Mouse (Mus musculus): Measurements from ENCODE around the gene C130050O18Rik.
"Not testable (repeated sequence)": the region's sequence is repeated elsewhere in the genome, so short reads cannot be mapped to it uniquely, and the experiment has no call there.

C130050O18Rik gene

DNA sequence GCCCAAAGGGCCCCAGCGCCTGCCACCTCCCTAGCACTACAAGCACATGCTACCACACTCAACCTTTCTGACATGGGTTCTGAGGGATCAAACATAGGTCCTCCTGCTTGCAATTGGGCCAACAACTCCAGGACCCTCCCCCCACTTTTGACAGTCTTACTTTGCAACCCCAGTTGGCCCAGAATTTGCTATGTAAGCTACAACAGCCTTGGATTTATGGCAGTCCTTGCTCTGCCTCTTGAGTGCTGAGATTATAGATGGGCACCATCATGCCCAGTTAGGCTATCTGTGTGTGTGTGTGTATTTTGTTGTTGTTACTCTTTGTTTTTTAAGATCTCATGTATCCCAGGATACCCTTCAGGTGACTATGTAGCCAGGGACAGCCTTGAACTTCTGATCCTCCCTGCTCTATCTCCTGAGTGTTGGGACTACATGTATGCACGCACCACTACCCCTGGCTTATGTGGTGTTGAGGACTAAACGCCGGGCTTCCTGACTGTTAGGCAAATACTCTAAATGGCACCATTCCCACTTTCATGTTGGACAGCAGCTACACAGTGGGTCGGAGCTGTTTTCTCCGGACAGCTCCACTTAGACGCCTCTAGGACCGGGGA, 25.2 kb upstream of the C130050O18Rik start:
- no peak for DNase-seq (ENCODE audit: low read depth)

DNA sequence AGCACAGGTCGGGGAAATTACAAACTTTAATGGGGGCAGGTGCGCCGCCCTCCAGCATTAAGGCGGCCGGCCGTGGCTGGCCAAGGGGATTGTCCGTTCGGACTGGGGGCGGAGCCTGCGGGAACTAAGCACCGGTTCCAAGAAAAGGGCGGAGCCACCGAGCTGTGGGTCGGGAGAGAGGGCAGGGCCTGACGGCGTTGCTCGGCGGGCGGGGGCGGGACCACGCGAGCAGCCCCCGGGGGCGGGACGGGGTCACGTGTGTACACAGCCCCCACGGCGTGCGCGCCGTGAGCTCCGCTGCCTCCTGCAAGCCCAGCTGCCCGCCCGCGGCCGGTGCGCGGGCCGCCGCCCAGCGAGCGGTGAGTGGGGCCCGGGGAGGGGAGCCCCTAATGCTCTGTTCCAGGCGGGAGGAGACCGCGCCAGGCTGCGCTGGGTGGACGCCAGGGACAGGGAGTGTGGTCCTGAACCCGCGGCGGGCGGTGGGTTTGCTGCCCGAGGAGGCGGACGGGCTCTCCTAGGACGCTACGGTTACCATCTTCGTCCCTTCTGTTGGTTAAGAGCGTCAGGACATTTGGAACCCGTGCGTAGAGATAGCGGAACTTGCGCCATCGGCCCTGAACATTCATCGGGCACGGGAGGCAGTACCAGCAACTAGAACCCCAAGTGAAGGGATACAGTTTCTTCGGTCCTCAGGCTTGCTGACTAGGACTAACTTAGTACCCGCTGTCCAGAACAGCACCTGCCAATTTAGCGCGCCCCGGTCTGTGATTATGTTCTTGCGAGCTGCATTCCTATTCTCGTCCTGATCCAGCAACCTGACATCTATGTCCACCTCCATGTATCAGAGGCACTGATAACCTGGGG, 24.5 kb upstream of the C130050O18Rik start:
- DNase-seq (ENCODE audit: low read depth) = peak; percentile 97

DNA sequence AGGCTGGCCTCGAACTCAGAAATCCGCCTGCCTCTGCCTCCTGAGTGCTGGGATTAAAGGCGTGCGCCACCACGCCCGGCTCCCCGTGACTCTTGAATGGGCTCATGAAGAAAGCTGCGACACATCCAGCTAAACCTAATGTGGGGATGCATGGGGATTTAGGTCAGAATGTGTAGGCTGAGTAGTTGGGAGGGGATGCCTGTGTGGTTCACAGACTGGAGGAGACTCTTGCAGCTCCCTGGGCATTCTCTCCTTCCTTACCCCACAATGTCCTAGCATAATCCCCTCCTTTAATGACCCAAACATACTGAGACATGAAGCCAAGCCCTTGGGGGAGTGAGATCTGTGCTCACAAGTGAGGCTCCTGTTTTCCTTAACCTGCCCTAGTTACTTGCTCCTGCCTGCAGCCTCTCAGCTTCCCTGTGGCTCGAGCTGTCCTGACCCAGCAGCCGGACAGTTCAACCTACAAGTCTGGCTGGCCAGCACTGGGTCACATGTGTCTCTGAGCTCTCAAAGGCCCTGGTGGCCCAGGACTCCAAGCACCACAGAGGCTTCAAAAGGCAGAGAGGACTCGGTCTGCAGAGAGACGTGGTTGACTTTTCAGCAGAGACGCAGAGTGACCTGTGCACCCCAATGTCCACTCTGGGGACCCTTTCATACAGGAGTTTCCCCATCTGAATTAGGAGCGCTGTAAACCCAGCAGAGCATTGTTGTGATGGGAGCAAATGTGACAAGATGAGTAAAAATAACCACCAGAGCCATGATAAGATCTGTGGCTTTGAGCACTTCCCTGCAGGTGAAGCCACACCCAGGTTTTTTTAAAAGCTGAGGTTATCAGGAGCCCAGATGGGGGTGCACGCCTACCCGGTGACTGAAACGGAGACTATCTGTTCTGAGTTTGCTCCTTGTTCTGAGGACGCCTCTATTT, 23.2 kb upstream of the C130050O18Rik start:
- DNase-seq (ENCODE audit: low read depth) = no peak

DNA sequence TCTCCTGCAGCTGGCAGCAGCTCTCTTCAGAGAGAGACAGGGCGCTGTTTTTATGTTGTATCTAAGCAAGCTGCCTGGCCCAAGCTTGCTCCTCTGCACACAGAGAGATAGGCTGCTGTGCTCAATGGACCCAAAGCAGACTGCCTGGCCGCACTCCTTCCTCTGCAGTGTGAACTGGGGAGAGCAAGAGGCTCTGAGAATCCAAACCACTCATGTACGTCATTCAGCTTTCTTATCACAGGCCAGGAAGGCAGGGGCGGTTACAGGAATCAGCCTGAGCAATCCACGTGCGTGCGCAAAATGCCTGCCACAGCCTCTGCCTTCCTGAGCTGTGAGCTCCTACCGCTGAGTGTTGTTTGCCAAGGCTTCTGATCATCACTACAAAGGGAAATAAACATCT, 22.3 kb upstream of the C130050O18Rik start:
- peak; percentile 12 for DNase-seq (ENCODE audit: low read depth)

DNA sequence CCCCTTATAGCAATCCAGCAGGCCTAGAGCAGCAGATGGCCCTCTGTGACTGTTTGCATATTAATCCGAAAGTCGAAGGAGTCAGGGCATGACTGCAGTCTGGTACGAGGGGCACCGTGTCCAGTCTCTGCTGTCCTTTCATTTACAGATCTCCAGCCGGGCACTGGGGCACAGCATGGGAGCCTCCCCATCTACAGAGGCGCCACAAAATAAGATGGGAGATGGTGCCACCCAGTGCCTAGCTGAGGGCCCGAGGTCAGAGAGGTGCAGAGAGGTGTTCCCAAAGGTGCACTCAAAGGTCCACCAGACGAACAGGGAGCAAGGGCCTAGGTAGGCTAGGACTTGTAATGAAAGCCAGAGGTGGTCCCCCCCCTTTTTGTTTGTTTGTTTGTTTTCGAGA, 21.8 kb upstream of the C130050O18Rik start:
- no peak for DNase-seq (ENCODE audit: low read depth)

DNA sequence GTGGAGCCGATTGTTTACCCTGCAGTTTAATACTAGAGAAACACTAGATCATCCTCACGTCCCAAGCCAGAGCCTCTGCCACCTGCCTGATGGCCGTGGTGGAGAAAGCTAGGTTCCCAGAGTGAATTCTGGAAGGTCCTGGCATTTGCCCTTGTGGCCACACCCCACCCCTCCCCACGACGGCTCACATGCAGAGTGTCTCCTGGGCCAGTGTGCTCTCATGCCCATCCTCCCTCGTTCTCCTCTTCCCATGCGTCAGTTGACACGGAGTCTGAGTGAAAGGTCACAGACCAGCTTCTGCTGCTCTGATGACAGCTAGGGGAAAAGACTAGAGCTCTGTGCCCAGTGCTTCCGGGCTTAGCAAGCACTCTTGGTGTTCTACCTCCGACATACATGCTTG, 20.5 kb upstream of the C130050O18Rik start:
- no peak for DNase-seq (ENCODE audit: low read depth)

DNA sequence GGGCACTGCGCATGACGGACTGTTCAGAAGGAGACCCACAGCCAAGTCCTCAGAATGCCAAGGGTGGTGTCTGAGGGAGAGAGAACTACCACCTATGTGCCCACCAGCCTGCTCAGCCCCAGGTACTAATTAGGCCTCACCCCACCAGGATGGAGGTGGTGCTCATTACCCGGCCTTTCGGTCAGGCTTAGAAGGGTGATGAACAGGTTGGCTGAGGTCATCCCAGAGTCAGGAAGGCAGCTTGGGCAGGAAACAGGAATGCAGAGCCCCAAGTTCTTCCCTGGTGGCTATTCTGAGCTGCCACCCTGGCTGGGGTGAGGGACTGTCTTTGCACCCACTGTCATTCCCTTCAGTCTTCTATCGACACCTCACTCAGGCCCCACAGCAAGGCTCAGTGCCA, 19.0 kb upstream of the C130050O18Rik start:
- DNase-seq (ENCODE audit: low read depth) = no peak

DNA sequence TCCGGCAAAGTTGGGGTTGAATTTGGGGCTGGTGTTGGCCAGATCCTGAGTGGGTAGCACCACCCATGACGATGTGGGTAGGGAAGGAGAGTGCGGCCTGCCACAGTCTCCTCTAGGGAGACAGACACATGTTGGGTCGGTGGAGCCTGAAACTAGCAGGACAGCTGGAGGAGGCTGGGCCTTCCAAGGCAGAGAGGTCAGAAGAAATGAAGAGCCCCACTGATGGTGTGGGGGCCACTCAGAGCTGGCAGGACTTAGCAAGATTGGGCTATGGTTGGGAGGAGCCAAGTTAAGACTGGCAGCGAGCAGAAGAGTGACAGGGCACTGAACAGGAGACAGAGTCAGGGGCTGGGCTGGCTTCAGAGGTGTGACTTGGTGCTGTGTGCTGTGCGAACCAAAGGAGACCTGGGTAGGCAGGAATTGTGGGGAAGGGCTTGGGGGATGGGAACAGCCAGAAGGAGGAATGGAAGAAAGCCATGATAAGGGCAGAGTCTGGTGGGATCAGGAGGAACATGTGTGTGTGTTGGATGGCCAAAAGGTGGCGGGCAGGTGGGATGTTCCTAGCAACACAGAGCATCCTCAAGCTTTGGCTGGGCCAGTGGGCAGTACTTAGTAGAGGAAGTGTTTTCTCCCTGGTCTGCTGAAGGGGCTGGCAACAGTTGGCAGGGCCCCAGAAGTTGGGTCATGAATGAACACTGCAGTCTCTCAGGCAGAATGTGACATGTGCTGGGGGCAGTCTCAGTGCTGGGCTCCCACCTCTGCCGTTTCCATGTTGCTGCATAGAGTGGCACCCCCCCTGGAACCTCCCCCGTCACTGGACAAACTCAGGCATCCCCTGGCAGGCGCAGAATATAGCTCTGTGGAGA, 17.5 kb upstream of the C130050O18Rik start:
- DNase-seq (ENCODE audit: low read depth) = no peak

DNA sequence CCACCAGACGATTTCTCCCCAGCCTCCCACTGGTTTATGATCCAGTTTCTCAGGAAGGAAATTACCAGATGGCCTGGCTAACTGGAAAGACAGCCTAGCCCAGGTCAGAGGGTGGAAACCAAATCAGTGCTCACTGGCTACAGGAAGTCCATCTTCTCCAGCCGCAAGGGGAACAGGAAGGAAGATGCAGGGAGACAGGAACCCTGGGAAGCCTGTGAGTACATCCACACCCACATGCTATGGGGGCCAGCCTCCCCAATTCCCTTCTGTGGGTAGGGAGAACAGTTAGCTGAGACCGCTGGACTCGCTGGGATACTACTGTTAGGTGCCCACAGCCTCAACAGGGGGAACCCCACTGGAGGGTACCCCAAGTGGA, 16.9 kb upstream of the C130050O18Rik start:
- DNase-seq (ENCODE audit: low read depth) = no peak

DNA sequence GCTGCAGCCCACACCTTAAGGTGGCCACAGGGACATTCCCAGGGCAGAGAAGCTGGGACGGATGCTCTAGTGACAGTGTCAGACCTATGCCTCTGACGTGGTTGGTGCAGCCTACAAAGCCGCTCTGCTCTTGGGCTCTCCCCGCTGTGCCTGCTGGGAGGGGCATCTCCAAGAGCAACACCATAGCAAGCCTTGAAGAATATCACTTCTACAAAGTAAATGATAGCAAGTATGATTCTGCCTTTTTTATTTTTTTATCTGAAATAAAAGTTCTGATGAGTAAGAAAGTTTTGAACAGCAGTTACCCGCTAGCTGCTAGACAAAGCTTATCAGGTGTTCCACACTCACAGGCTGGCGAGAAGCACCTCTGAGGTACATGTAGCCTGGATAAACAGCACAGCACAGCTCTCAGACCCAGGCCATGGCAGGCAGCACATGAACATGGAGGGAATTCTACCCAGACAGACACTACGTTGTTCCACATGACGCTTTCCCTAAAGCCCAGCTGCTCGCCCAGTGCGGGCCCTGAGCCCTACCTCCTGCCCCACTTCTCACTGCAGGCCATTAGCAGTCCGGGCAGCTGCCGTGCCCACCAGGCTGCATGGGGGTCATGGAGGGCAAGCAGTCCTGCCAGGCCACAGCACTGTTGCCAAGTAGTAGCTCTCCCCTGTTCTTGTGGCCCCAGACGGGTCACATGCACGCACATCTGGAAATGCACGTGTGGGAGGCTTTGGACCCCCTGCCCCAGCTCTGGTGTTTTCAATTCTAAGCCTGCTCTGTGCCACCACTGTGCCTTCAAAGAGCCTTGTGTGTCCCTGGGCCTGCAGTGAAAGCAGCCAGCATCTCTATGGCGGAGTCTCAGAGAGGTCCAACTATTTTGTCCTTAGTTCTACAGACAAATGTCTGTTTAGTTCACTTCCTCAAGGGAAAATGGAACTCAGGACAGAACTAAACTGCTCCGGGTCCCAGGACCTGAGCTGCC, 16.1 kb upstream of the C130050O18Rik start:
- DNase-seq (ENCODE audit: low read depth) = no peak

DNA sequence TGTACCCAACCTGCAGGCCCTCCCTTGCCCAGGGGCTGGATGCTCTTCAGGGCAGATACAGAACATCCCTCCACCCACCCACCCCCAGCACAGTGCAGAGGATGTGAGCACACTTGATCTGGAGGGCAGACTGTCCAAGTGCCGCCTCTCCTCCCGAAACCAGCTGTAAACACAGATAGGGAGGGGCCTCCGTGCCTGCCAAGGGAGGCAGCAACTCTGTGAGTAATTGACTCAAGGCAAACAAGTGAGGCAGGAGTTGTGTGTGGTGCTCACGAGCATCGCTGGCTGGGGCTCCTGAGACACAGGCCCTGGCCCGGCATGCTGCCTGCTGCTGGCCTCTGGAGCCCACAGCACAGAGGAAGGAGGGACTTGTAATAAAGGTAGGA, 15.4 kb upstream of the C130050O18Rik start:
- peak; percentile 90 for DNase-seq (ENCODE audit: low read depth)

DNA sequence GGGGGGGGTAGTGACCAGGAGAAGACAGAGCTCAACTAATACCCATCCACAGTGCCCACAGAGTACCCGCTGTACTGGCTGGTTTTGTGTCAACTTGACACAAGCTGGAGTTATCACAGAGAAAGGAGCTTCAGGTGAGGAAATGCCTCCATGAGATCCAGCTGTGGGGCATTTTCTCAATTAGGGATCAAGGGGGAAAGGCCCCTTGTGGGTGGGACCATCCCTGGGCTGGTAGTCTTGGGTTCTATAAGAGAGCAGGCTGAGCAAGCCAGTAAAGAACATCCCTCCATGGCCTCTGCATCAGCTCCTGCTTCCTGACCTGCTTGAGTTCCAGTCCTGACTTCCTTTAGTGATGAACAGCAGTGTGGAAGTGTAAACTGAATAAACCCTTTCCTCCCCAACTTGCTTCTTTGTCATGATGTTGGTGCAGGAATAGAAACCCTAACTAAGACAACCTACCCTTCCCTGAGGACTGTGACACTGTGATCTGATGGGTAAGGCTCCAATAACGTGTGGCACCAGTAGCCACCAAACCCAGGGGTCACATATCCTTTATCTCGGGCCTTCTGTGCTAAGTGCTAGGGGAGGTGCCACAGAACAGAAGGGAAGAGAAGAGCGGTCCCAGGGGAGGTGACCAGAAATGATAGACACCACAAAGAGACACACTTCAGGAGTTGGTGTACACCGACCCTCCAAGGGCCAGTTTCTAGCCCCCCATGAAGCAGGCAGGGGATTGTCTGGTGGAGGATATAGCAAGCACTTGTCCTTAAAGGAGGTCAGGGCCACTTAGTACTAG, 14.6 kb upstream of the C130050O18Rik start:
- not testable (repeated sequence) for DNase-seq (ENCODE audit: low read depth)

DNA sequence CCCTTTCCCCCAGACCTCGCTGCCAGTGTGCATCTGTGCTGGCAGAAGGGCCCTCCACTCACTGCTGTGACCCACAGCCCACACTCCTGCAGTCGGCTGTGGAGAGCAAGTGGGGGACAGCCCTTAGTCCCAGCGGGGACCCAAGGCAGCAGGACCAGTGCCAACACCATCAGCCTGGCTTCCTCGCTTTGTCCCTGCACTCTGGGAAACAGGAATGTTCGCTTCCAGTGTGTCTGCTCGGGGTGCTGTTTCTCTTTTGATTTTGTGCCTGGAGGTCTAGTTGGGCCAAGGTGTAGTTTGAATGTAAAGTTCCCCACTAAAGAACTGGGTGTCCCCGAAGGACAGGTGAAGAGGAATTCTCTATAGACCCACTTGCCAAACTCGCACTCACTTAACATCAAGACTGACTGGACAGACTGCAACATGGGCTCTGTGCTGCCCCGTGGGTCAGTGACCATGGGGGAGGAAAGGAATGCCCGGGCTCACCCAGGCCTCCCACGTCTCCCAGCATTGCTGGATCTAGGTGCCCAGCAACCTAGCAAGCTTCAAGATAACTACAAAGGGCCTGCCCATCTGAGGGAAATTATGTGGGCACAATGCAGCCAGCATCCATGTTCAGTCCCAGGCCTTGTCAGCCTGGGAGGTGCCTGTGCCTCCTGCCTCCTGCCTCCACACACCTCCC, 13.6 kb upstream of the C130050O18Rik start:
- no peak for DNase-seq (ENCODE audit: low read depth)

DNA sequence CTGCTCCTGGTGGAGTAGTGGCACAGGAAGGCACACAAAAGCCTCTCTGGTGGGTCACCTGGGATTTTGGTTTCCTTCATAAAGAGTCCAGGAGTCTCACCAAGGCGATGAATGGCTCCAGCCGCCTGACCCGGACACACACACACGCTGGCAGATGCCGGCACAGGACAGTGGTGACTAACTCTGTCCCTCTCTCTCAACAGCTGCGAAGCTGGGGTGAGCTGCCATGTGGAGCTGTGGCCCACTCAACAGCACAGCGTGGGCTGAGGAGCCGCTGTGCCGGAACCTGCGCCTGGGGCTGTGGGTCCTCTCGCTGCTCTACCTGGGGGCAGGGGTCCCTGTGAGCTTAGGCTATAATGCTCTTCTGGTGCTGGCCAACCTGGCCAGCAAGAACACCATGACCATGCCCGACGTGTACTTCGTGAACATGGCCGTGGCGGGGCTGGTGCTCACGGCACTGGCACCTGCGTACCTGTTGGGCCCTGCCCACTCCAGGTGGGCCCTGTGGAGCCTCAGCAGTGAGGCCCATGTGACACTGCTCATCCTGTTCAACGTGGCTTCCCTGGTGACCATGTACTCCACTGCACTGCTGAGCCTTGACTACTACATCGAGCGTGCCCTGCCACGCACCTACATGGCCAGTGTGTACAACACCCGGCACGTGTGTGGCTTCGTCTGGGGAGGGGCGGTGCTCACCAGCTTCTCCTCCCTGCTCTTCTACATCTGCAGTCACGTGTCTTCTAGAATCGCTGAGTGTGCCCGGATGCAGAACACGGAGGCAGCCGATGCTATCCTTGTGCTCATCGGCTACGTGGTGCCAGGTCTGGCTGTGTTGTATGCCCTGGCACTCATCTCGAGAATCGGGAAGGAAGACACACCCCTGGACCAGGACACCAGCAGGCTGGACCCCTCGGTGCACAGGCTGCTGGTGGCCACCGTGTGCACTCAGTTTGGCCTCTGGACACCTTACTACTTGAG, 12.6 kb upstream of the C130050O18Rik start:
- no peak for DNase-seq (ENCODE audit: low read depth)

DNA sequence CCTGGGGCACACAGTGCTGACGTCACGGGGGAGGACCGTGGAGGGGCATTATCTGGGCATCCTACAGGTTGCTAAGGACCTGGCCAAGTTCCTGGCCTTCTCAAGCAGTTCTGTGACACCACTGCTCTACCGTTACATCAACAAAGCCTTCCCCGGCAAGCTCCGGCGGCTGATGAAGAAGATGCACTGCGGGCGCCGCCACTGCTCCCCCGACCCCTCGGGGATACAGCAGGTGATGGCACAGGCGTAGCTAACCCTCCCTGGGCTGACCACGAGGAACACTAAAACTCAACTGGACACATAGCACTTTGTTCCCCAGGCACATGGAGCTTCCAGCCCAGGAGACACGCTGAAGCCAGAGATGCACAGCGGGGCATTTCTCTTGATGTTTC, 11.9 kb upstream of the C130050O18Rik start:
- DNase-seq (ENCODE audit: low read depth) = no peak

DNA sequence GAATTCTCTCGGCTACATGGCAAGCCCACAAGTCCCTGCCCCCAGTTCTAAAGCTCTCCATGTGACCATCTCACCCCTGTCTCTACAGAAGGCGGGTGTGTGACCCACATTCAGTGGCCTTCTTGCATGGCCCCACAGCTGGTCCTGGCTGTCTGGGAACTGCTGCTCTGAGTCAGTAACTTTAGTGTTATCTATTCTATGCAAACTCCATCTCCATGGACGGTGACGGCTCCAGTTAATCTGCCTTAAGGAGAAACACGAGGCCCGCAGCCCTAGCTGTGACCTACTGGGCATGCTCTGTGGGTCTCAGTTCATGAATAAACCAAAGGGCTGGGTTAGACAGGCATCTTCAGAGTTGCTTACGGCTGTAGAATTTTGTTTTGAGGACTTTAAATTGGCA, 10.7 kb upstream of the C130050O18Rik start:
- no peak for DNase-seq (ENCODE audit: low read depth)

DNA sequence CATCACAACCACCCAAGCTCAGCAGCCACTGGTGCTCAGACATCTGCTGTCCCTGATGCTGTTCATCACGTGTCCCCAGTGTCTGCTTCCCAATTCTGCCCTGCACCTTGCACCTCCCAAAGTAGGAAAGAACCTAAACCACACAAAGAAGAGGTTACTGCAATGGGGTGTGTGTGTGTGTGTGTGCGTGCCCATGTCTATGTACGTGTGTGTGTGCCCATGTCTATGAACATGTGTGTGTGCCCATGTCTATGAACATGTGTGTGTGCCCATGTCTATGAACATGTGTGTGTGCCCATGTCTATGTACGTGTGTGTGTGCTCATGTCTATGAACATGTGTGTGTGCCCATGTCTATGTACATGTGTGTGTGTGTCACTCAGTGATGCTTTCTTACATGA, 9.6 kb upstream of the C130050O18Rik start:
- no peak for DNase-seq (ENCODE audit: low read depth)

Data from NIH3T3 (cell line).